Mouse (Mus musculus) regulatory T cell (primary cell): ENCODE measurements around the gene Ngdn.
"Not testable (repeated sequence)": the region's sequence is repeated elsewhere in the genome, so short reads cannot be mapped to it uniquely, and the experiment has no call there.

Experiments
- in situ Hi-C: fragments of 300-600 bp; cut with MboI, MseI; formaldehyde crosslinking; loops from one replicate; pipeline ENCODE4 v1.15.1; 2025; ENCODE audit warnings: high pct_unique_total_duplicates

Gene Ngdn

GRCm38 (mm10) chr14:55014991-55015766, at the start of gene Ngdn:
Gene Ngdn (plus strand): TSS chr14:55015454.
- in situ Hi-C loops, result no loop called here

GRCm38 (mm10) chr14:54965631-54966030, 49.6 kb upstream of the Ngdn start:
- in situ Hi-C loops, result loop anchor here (25.0 kb wide), 1 partner anchor 1047 kb away; the partner anchor contains the start of gene Mcpt1

GRCm38 (mm10) chr14:54966320-54966977, 48.8 kb upstream of the Ngdn start, which contains the start of gene Myh6:
Gene Myh6 (minus strand): TSS chr14:54966927.
- in situ Hi-C loops, result loop anchor here (25.0 kb wide), 1 partner anchor 1046 kb away; the partner anchor contains the start of gene Mcpt1

GRCm38 (mm10) chr14:54967874-54968273, 47.4 kb upstream of the Ngdn start:
- in situ Hi-C loops, result loop anchor here (25.0 kb wide), 1 partner anchor 1044 kb away; the partner anchor contains the start of gene Mcpt1

GRCm38 (mm10) chr14:54968344-54968743, 46.9 kb upstream of the Ngdn start:
- in situ Hi-C loops, result loop anchor here (25.0 kb wide), 1 partner anchor 1044 kb away; the partner anchor contains the start of gene Mcpt1

- in situ Hi-C loops, result loop anchor here (10.0 to 25.0 kb wide), 2 partner anchors 1040 to 1382 kb away; partner anchors contain the start of gene Mcpt1
Measured at GRCm38 (mm10) chr14:54972786-54973185, 42.5 kb upstream of the Ngdn start.

- in situ Hi-C loops, result loop anchor here (10.0 to 25.0 kb wide), 2 partner anchors 1038 to 1381 kb away; partner anchors contain the start of gene Mcpt1
Measured at GRCm38 (mm10) chr14:54974068-54974791, 41.0 kb upstream of the Ngdn start.

- in situ Hi-C loops, result loop anchor here (10.0 kb wide), 1 partner anchor 1378 kb away; no protein-coding TSS in a partner anchor
Measured at GRCm38 (mm10) chr14:54976633-54977032, 38.6 kb upstream of the Ngdn start, which contains the start of gene Gm17428. Gene Gm17428 (plus strand): TSS chr14:54976933.

- in situ Hi-C loops, result loop anchor here (10.0 kb wide), 1 partner anchor 1376 kb away; no protein-coding TSS in a partner anchor
Measured at GRCm38 (mm10) chr14:54978664-54979063, 36.6 kb upstream of the Ngdn start.

- in situ Hi-C loops, result no loop called here
Measured at GRCm38 (mm10) chr14:54981934-54982333, 33.3 kb upstream of the Ngdn start.

GRCm38 (mm10) chr14:54988350-54988874, 26.8 kb upstream of the Ngdn start:
- in situ Hi-C loops, result not testable (repeated sequence)

- in situ Hi-C loops, result no loop called here
Measured at GRCm38 (mm10) chr14:54988882-54989281, 26.4 kb upstream of the Ngdn start.

GRCm38 (mm10) chr14:54989886-54990441, 25.3 kb upstream of the Ngdn start:
- in situ Hi-C loops, result no loop called here

GRCm38 (mm10) chr14:54992196-54992595, 23.1 kb upstream of the Ngdn start:
- in situ Hi-C loops, result no loop called here

- in situ Hi-C loops, result no loop called here
Measured at GRCm38 (mm10) chr14:54993636-54994035, 21.6 kb upstream of the Ngdn start.

- in situ Hi-C loops, result no loop called here
Measured at GRCm38 (mm10) chr14:54994136-54994868, 21.0 kb upstream of the Ngdn start, which contains the start of gene Myh7. Gene Myh7 (minus strand): TSS chr14:54994626.

GRCm38 (mm10) chr14:54994869-54995186, 20.4 kb upstream of the Ngdn start:
- in situ Hi-C loops, result no loop called here

GRCm38 (mm10) chr14:54995457-54996138, 19.7 kb upstream of the Ngdn start:
- in situ Hi-C loops, result no loop called here

- in situ Hi-C loops, result no loop called here
Measured at GRCm38 (mm10) chr14:54996793-54997192, 18.5 kb upstream of the Ngdn start.

GRCm38 (mm10) chr14:54997297-54997696, 18.0 kb upstream of the Ngdn start:
- in situ Hi-C loops, result no loop called here
